Mouse (Mus musculus) neural tube, embryonic 10.5 days (tissue): ENCODE data around the gene Sema4c.
A peak's percentile ranks its signal among the peaks of the same experiment; 100 is the strongest.

ENCODE experiments used
- DNase-seq: peaks from one replicate; pipeline ENCODE4 v3.0.0-alpha.2; 2017; ENCODE audit warnings: low spot score; ENCODE audit errors: extremely low spot score

The Sema4c gene

DNA sequence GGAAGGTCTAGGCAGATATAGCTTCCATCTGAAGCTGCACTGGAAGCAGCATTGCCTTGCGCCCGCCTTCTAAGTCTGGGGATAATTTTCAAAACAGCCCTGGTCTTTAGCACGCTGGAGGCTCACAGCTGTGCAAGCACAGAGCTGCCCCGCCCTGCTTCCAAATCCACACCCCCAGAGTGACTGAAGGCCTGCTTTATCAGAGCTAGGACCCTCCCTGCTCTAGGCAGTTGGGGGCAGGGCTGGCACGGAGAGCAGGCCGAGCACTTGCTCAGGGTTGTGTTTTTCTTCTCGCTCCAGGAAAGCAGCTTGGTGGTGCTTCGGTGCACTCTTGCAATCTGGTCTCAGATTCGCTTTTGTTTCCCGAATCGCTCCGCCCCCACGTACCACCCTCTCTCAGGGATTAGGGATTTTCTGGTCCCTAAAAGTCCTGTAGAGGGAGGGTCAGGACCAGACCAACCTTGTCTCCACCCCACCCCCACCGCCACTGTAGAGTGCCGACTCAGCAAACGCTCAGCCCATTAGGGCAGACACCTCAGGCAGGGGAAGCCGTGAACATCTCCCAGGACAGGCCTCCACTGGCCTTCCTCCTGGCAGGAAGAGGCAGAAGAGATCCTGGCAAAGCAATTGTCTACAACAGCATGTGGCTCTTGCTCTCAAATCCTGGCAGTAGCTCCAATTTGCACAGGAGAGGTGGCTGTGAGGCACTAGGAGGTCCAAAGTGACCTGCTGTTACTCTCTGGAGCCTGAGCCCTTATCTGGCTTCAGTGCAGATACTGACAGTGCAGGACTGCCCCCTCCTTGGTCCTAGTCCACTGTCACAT lies 22.4 kb upstream of the Sema4c start:
- DNase-seq, result peak; percentile 72

DNA sequence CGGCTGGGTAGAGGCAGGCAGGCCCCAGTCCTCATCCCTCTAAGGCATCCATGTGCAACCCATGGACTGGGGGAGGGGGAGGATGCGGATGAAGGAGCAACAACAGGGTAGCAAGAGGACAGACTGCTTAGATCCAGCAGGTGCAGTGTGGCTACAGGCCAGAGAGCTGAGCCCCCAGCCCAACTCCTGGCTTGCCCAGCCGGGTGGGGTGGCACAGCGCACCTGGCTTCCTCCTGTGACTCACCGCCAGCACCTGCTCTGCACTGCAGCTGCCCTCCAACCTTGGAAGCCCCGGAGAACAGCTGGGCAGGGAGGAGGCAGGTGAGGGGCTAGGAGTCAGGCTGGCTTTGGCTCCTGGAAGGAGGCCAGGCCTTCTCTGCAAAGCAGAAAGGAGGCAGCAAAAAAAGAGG lies 21.8 kb upstream of the Sema4c start:
- no peak for DNase-seq

DNA sequence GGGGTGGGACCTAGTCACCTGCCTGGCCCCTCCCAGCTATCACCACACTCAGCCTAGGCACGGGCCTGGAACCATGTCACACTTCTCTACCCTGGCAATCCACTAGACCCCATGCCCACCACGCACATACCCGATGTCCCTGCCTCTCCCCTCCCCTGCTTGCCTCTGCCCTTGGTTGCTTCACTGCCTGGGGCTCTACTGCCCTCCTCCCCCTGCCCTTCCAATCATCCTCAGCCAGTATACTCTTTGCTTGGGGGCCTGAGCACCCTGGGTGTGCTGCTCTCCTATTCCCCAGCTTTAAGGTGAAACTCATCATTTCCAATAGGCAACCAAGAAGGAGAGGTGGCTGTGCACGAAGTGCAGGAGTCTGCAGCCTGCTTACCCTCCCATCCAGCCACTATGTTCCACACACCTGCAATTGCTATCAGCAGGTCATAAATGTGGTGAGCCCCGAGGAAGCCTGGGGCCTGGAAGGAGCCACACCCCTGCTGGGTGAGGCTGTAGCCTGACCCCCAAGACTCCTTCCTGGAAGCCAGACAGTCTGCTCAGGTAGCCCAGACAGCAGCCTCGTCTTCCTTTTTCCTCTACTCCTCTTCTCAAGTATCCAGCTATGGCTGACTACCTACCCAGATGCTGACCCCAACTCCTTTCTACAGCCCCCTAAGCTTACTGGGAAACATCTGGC lies 19.0 kb upstream of the Sema4c start:
- no peak for DNase-seq

DNA sequence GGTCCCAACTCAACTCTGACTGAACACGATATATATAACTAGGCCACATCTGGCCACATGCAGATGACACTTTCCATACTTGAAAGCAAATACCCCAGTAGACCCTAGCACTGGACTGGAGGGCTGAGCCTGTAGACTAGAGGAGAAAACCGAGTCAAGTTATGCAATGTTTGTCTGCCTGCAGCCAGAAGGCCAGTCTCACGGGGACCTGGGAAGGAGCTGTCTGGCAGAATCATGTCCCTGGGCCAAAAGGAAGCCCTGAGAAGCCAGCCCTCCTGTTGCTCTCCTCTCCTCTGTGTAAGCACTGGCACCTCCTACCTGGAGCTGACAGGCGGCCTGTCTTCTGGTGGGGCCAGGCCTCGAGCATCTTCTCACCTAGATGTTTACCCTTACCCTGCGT lies 17.2 kb upstream of the Sema4c start:
- DNase-seq, result no peak

DNA sequence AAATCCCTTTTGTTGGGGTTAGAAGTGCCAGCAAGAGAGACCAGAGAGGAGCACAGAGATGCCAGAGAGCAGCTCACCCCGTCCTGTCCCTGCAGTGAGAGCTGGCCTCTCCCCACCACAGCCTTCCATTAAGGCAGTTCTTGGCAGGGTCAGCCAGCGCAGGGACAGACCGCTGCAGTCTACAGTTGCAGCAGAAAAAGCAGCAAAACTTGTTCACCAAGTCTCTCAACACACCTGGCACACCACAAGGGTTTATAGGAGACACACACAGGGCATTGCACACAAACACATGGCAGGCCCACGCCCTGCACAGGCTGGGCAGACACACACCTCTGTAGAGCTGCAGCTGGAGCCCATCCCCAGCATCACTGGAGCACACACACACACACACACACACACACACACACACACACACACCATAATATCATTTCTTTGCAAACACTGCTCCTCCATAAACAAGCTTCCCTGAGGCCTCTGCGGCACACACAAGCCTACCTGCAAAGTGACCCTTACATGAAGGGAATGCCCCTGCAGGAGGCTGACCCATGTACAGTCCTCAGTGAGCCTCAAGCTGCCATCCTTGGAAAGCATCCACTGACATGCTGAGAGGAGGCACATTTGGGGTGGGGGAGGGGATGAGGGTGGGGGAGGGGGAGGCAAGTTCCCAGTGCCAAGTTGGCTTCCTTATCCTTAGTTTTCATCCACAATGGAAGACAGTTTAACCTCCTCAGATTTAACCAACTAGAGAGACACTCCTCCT lies 16.2 kb upstream of the Sema4c start:
- no peak for DNase-seq

DNA sequence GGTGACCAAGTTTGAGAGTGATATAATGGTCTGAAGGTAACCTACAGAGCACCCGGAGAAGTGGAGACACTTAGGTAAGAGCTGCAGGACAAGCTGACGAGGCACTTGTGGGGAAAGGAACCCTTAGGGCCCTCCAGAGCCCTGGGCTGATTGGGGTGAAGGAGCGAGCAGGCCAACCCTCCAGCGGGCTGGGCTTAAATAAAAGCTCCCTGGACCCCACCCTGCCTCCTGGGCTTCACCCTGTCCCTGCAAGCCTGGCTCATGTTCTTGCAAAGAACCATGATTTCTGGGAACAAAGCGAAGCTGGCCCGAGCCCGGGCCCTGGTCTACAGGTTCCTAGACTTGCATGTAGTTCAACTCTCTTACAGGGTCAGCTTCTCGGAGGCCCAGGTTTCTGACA lies 15.4 kb upstream of the Sema4c start:
- no peak for DNase-seq

DNA sequence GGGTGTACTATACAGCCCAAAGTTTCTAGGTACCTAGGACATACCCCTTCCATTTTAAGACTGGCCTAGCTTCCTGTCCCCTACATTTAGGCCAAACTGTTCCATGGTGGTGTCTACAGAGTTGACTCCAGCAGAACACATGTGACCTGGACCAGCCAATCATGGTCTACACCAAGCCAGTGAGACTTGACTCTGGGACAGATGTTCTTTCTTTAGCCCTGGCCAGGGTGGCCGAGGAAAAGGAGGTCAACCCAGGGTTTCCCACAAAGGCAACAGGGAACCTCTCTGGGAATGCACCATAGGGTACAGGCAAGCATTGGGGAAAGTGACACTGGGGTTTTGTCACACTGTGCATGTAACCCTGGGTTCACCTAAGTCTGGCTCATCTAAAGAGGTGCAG lies 14.6 kb upstream of the Sema4c start:
- no peak for DNase-seq

DNA sequence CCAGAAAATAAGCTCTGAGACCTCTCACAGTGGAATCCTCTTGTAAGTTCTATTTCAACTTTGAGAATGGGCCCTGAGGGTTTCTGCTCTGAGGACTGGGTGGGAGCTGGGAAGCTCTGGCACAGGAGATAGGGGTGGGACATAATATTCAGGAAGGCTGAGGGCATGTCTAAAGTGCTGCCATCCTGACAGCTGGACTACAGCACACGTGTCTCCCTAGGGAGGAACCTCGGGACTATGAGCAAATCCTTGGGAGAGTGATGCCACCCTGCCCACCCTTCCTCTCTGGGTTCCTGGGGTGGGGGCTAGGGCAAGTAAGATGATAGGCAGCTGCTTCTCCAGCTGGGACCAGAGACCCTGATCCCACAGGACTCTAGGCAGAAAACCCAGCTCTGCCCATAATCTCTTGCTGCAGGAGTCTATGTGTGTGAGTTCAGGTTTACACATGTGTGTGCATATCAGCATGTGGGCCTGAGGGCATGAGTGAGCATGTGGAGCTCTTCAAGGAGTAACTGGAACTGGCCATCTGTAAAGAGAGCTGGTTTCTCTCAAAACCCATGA lies 14.1 kb upstream of the Sema4c start:
- no peak for DNase-seq

DNA sequence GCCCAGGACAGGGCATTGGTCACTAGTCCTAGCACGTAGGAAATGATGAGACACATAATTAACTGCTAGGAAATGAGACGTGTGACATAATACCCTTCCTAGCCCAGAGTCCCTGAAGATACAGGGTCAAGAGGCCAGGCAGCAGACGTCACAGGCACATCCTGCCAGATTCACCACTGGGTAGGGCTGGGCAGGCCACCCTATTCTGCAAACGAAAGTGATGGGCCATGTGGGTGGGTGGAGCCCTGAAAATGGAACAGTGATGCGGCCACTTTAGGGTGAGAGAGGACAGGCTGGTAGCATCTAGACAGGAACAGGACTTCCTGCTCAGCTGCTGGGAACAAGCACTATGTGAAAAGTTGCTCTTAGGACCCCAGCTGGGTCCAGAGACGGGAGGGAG lies 13.5 kb upstream of the Sema4c start:
- no peak for DNase-seq

DNA sequence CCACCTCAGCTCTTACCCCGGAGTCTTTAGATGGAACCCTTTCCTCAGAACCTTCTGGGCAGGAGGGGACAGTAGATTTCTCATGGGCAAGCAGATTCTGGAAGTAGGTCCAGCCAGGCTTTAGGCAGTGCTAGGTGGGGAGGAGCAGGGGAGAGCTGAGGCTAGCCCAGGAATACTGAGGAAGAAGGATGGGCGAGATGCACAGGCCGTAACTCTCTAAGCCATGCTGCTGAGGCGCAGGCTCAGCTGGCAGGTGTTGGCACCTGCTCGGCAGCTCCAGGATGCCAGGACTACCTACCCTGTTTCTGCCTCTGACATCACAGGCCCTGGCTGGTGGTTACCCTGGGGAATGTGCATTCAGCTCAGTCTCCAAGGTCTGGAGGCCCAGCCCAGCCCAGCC lies 12.2 kb upstream of the Sema4c start:
- DNase-seq, result no peak

DNA sequence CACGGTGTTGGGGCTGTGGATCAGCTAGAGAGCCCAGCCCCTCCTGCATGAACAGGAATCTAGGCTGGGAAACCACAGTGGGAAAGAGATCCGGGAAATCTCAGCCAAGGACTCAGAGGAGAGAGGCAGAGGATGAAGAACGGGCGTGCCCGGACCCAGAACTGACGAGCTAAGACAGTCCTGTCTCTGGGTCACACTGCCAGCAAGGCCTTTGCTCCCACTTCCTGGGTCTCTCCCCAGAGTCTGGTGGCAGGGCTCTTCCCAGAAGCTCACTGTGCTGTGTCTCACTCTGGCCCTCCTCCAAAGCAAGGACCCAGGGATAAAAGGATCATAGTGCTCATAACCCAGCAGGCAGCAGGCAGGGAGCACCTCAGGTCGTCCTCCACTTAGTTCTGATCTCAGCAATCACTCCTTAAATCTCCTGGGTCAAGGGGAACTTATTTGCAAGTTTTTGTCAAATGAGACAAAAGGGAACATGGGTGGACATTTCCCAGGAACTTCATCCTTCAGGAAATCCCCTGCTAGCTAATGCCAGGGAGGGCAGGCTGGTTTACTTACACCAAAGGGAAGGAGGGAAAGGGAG lies 11.6 kb upstream of the Sema4c start:
- no peak for DNase-seq

DNA sequence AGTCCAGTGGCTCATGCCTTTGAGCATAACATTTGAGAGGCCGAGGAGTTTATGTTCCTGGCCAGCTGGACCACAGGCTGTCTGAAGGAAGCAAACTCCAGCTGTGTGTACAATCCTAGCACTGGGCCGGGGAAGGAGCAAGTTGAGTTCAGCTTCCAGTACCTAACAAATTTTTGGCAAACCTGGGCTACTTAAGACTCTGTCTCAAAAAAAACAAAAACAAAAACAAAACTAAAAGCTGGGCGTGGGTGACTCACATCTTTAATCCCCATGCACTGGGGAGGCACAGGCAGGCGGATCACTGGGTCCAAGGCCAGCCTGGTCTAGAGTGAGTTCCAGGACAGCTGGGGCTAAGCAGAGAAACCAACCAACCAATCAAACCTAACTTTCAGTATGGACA lies 10.6 kb upstream of the Sema4c start:
- DNase-seq, result no peak

DNA sequence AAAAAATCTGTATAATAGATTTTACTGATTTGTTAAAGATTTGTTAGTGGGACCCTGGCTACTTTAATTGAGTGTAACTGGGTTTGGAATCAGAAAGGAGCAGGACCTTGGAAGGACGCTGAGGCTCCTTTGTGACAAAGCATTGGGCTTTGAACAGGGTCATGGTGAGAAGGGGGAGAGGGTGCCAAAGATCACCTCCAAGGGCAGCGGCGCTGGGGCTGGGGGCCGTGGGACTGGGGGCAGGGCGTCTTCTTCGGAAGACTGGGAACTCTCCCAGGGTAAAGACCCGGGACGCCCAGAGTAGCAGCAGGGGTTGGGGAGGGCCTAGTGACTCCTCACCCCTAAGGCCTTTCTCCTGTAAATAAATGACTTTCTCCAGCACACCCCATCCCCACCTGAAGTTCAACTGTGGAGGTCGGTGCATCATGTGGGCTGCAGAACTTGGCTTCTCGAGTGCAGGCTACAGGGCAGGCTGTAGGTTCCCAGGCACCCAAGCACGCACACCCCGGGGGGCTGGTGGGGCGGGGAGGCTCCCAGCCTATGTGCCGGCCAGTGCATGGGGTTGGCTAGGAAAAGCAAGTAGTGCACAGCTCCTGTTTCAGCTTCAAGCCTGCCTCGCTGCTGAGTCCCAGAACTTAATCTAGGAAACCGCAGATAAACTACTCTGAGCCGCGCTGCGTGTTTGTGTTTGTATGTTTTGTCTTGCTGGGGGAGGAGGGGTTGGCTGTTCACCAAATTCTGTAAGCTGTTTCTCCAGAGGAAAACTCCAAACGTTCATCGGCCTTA lies 9.9 kb upstream of the Sema4c start:
- no peak for DNase-seq

DNA sequence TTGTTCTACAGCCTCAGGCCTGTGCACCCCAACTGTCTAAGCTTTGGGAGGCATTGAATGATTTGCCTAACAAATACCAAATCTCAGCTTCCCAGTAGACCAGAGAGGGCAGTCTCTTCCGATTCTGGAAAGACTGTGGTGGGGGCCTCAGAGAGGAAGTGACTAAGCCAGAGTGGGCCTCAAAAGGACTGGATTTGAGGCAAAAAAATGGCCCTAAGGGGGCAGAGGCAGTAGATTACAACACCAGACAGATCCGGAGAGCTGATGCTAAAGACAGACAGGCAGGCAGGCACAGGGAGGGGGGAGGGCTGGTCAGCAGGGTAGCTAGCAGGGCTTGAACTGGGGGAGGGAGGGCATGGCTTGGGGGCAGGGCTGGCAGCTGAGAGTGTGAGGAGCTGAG lies 8.3 kb upstream of the Sema4c start:
- DNase-seq, result no peak

DNA sequence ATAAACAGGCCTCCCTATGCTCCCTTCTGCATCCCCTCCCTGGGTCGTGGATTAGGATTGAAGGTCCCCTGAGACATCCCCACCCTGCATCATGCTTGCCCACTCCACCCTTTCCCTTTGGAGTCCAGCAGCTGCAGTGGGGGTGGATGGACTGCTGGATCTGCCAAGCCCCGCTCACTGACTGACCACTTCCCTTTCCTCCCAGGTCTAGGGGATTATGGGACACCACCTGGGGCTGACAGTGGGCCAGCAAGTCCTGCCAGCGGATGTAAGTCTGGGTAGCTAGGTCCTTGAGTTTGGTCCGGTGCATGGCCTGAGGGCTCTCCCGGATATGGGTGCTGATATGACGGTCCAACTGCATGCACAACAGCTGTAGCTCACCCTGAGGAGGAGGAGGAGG lies 6.0 kb upstream of the Sema4c start:
- DNase-seq, result no peak

DNA sequence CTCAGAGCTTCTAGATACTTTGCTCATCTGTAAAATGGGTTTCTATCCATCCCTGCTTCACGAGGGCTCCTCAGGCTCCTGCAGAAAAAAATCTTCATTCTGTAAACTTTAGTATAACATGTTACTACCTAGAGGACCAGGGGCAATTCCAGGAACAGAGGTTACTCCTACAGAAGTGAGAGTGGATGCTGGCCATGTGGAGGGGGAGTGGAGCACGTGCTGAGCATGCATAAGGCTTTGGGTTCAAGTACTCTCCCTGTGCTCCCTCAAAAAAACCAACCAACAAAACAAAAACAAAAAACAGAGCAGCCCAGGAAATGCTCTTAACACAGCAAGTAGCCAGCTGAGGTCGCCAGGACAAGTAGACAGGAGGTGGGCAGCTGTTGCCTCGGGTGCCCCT lies 5.5 kb upstream of the Sema4c start:
- no peak for DNase-seq

DNA sequence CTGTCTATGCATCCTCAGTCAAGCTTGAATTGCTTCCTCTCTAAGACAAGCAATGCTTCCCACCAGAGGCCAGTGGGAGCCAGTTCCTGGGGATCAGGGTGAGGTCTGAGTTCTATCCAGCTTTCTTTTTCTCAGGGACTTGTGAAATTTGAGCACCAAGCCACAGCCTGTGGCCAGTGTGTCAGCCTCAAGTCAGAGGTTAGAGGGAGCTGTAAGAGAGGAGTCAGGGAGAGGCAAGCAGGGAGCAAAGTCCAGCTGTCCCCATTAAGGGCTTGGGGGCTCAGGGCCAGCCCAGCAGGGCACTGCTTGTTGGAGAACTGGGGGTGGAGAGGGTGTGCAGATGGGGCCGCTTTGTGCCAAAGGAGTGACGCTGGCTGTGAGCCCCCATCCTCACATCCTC lies 5.0 kb upstream of the Sema4c start:
- no peak for DNase-seq

DNA sequence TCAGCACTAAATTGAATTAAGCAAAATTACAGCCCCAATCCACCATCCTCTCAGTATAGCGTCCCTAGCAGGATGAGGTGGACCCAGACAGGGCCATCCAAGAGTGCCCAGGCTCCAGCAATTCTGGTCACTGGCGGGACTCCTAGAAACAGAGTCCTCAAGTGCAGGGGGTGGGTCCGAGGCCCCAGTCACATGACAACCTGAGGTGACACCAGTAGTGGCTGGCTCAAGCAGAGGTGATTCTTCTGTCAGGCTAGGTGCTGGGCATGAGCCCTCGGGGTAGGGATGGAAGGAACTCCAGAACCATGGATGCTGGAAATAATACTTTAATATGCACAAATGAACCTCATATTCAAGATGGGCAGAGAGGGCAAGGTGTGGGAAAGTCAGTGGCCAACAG lies 4.2 kb upstream of the Sema4c start:
- DNase-seq, result no peak

DNA sequence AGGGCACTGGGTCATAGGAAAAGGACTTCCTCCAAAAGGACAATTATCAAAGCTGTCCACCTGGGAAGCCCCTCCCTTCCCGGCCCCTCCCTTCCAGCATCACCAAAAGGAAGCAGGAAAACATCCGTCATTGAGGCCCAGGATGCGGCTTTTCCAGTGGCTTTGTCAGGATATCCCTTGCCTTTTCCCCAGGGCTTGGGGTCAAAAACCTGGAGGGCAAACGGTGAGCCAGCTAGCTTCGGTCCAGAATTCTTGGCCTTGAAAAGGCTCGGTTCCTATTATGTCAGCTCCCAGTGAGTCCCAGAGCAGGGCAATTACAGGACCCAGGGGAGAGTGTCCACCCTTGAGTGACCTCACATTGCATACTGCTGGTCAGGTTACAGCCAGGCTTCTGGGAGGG lies 2.8 kb upstream of the Sema4c start:
- no peak for DNase-seq

DNA sequence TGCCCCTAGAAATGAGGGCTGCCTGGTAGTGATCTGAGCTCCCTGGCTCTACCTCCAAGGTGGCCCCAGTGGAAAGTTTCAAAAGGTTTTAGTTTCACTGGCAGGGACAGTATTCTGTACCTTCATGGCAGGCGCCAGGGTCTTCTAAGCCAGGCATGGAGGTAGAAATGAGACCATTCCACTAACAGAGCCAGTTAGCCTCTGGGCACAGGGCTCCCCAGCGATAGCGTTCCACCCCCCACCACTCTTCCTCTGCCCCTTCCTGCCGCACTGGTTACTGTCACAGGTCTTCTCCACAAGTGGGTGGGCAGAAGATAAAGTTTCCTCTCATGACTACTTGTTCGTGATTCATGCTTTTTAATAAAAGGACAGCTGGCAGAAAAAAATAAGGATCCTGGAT lies 1.7 kb upstream of the Sema4c start:
- DNase-seq, result no peak

DNA sequence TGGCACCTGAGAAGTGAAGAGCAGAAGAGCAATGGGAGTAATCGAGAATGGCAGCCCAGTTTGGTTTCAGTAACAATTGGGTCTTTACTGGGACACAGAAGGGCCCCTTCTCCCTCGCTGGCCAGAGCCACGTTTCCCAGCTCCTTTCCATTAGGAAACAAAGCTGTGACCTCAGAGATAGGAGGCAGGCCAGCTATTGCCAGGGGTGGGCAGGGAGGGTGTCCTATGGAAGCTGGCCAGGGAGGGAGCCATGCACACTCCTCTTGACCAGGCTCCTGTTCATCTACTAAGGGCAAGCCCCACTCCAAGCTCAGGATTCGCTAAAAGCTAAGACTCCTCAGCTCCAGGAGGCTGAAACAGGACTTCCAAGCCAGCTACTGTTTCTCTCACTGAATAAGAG lies 1.1 kb upstream of the Sema4c start:
- DNase-seq, result no peak
